ENCODE assay signal across 10 mouse cellular contexts in the genomic region with DNA sequence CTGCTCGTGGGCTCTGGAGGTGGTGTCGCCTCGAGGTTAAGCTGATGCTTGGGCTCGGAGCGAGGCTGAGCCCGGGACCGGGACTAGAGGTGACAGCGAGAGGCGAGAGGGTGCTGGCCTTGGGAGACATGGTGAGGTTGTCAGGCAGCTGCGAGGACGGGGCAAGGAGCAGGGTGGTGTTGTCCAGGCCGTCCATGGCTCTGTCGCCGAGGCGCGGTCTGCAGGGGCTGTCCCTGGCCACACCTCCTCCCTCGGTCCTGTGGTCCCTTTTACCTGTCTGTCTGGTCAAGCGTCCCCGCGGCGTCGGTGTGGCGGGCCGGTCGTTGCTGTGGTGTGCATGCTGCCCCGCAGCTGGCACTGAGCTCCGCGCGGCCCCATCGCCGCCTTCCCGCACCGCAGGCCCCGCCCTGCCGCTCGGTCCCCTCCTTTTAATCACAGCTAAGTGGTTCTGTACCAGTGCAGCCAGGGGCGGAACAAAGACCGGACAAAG. TPM values are rescaled to one million over a fixed set of nuclear protein-coding genes. Genes with fewer than 3 reads are reported as not detected.
DNase-seq lines count a peak whose midpoint lies in the region; ATAC-seq and TF ChIP-seq lines count a peak whose summit lies in the region.
"Had no signal": no experiment of that assay in that cellular context is flagged by ENCODE, and none has a peak within 500 bp of the region (broad histone marks: within the 10 kb centered on the region; RNA-seq: fewer than 3 reads in every experiment).

TSS of gene Gm5868 (minus strand) at position 360 of the 490 bp plus-strand sequence.

- 1% methylated on average over 36 of the region's 38 CpGs for WGBS in forebrain, embryonic 13.5 days
- 5% methylated on average over 38 of the region's 38 CpGs for WGBS in liver, embryonic 16.5 days (ENCODE audit: insufficient replicate concordance)

- H3K9me3 ChIP-seq in E14TG2a.4 (ENCODE audit: low read length), result no peaks in the 10 kb centered on the region
- no peaks in the 10 kb centered on the region for H3K9me3 ChIP-seq in forebrain, embryonic 13.5 days (replicated peaks)
- no peaks in the 10 kb centered on the region for H3K9me3 ChIP-seq in liver, embryonic 16.5 days (replicated peaks; ENCODE audit: control insufficient read depth, low read length)

- H3K9ac ChIP-seq in forebrain, embryonic 13.5 days, result peak within 1 kb of the TSS; percentile 50
- H3K9ac ChIP-seq in liver, embryonic 16.5 days (ENCODE audit: low read depth, low read length), result no peak within 1 kb of the TSS

- peak; percentile 89 for ATAC-seq in forebrain, embryonic 13.5 days
- no peak for ATAC-seq in liver, embryonic 16.5 days (ENCODE audit: low read depth)

- peak within 1 kb of the TSS; percentile 72 for H3K4me3 ChIP-seq in E14TG2a.4 (replicated peaks; ENCODE audit: low read length)
- peak within 1 kb of the TSS; percentile 40 for H3K4me3 ChIP-seq in forebrain, embryonic 13.5 days
- H3K4me3 ChIP-seq in liver, embryonic 16.5 days (ENCODE audit: low read depth, low read length), result peak within 1 kb of the TSS; percentile 26; the same call in 1 of the 2 replicates

- peak; percentile 17 to 30 for DNase-seq in cerebellum, postnatal 10 days
- DNase-seq in cerebellum, postnatal 36 days, result no peak
- no peak for DNase-seq in urinary bladder, postnatal 36 days (ENCODE audit: low spot score in 2 of 2)
- DNase-seq in layer of hippocampus, adult 8-10 months (ENCODE audit: low spot score in 2 of 2), result no peak
- DNase-seq in cerebellum, postnatal 4 days (ENCODE audit: low spot score in 2 of 2), result no peak

- peaks cover 6% of the 10 kb centered on the region; the same call in 1 of the 2 replicates for H3K4me1 ChIP-seq in E14TG2a.4 (replicated peaks; ENCODE audit: low read depth, low read length)
- peaks cover 8% of the 10 kb centered on the region; the same call in 1 of the 2 replicates for H3K4me1 ChIP-seq in forebrain, embryonic 13.5 days
- H3K4me1 ChIP-seq in liver, embryonic 16.5 days (ENCODE audit: control insufficient read depth, low read depth, low read length), result no peaks in the 10 kb centered on the region

- H3K4me2 ChIP-seq in forebrain, embryonic 13.5 days, result peak within 1 kb of the TSS; percentile 66
- H3K4me2 ChIP-seq in liver, embryonic 16.5 days (ENCODE audit: low read depth, low read length), result peak within 1 kb of the TSS; percentile 39; the same call in 1 of the 2 replicates

- H3K27me3 ChIP-seq in E14TG2a.4 (ENCODE audit: insufficient read depth, low read length), result peaks cover 57% of the 10 kb centered on the region
- peaks cover 12% of the 10 kb centered on the region for H3K27me3 ChIP-seq in forebrain, embryonic 13.5 days
- peaks cover 12% of the 10 kb centered on the region for H3K27me3 ChIP-seq in liver, embryonic 16.5 days (ENCODE audit: control insufficient read depth, insufficient read depth, low read depth, low read length)
- H3K27me3 ChIP-seq: CH12.LX had no signal

- TF ChIP-seq CTCF in E14TG2a.4 (conservative IDR thresholded peaks at IDR 0.05; ENCODE audit: low read length), result no peak

- no peaks in the 10 kb centered on the region for H3K36me3 ChIP-seq in E14TG2a.4 (ENCODE audit: insufficient read depth, low read length)
- no peaks in the 10 kb centered on the region for H3K36me3 ChIP-seq in forebrain, embryonic 13.5 days (ENCODE audit: poor library complexity, severe bottlenecking)
- no peaks in the 10 kb centered on the region for H3K36me3 ChIP-seq in liver, embryonic 16.5 days (ENCODE audit: control insufficient read depth, insufficient read depth)

- H3K27ac ChIP-seq in forebrain, embryonic 13.5 days, result no peak within 1 kb of the TSS
- H3K27ac ChIP-seq in liver, embryonic 16.5 days (ENCODE audit: low read length), result no peak within 1 kb of the TSS

RNA-seq across cellular contexts. Expression of gene Gm5868, which starts in this region (rescaled TPM):
- polyA plus RNA-seq in forebrain, embryonic 13.5 days (2015; fragmentation: Nextera tagmentation; extraction: Ambion mirVana), result 3.0 TPM in 2 replicates
- not detected in 2 replicates for polyA plus RNA-seq in liver, embryonic 16.5 days (2015; fragmentation: Nextera tagmentation; extraction: Ambion mirVana)
- under 1 TPM in 1 of 4 experiments, not detected in 3; 0.33 TPM for total RNA-seq in layer of hippocampus, adult 8-10 months (2022)
- total RNA-seq: CH12.LX had no signal
- polyA plus RNA-seq: gonadal fat pad, adult 2 months had no signal

Comparison
In these comparisons a context has a peak if more than half of its experiments do, and no peak if none do; other contexts are left out.
1. DNase-seq: peak in cerebellum, postnatal 10 days (2 of 2); none in cerebellum, postnatal 36 days (0 of 2), urinary bladder, postnatal 36 days (0 of 2), layer of hippocampus, adult 8-10 months (0 of 2) and cerebellum, postnatal 4 days (0 of 2).
2. Peak in every context shown above with its lines, with median percentiles within 50 percentile points of each other: H3K4me3 ChIP-seq.